Mouse (Mus musculus): ENCODE results near the gene Slc35b3.

- no peak for TF ChIP-seq CTCF (IDR thresholded peaks at IDR 0.05)
- no peak for TF ChIP-seq EP300 (IDR thresholded peaks at IDR 0.05)
Measured at GRCm38 (mm10) chr13:38914771-38915170, 45.9 kb downstream of the Slc35b3 start.

All from lung, postnatal 0 days (tissue).